Mouse (Mus musculus) frontal cortex, adult 2 months (tissue): ENCODE measurements around the gene Chek1. TPM values are rescaled to one million over a fixed set of nuclear protein-coding genes. Genes with fewer than 3 reads are reported as not detected.

ENCODE experiments used
- DNase-seq, 2 experiments: peaks; one replicate each; pipeline ENCODE4 v3.0.0; 2022; ENCODE audit warnings: low spot score in 1 of 2; ENCODE audit errors: extremely low spot score in 1 of 2
- polyA plus RNA-seq: library from polyadenylated mRNA; depleted of rRNA; stranded (reverse); fragments of >200 nt; gene quantifications from 2 replicates; pipeline ENCODE4 v1.2.3, GENCODE M21; 2012; rRNA removed

Gene Chek1
- 1.4 and 1.7 TPM in 2 replicates for polyA plus RNA-seq

GRCm38 (mm10) chr9:36727034-36727755, at the start of gene Chek1:
Gene Chek1, minus strand, starts transcription at chr9:36727065.
- no peak for DNase-seq

GRCm38 (mm10) chr9:36769048-36769413, 42.2 kb upstream of the Chek1 start:
- no peak for DNase-seq

GRCm38 (mm10) chr9:36768156-36769047, 41.5 kb upstream of the Chek1 start:
- peak; percentile 11 to 28 for DNase-seq

DNA sequence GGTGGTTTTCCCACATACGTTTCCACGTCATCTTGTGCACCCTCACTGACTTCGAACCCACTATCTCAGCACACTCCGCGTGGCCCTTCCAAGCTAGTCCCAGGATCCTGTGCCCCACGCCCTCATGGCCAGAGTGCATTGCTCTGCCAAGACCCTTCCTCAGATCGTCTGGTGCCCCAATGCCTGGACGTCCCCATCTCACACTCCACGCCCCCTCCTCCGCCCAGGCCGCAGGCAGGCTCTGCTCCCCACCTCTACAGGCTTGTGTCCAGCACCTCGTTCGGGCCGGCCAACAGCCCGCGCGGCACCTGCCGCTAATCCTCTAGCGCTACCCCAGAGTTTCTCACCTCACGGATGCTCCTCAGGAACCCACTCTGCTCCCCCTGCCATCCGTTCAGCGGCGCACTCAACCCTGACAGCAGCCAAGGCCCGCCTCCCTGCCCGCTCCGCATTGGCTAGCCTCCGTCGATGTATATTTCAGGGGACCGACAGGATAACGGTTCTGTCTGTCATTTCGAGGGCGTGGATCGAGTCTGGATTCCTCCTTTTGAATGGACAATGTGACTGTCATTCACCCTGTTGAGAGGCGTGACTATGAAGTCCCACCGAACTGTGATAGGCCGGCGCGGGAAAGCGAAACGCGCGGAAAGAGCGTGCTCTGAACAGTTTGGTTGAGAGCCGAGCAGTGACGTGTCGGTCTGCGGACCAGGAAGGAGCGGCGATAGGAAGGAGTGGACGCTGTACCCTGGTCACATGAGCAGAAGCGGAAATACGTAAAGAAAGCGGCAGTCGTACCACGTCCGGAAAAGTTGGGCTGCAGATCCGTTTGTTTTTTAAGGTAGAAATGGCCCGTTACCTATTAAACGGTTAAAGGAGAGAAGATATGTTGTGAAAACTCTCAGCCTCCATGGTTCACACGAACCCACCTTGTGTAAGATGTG, 40.6 kb upstream of the Chek1 start, which contains the start of gene Stt3a:
Stt3a (minus strand) TSS at position 477 of the 941 bp plus-strand sequence.
- peak; percentile 100 for DNase-seq

DNA sequence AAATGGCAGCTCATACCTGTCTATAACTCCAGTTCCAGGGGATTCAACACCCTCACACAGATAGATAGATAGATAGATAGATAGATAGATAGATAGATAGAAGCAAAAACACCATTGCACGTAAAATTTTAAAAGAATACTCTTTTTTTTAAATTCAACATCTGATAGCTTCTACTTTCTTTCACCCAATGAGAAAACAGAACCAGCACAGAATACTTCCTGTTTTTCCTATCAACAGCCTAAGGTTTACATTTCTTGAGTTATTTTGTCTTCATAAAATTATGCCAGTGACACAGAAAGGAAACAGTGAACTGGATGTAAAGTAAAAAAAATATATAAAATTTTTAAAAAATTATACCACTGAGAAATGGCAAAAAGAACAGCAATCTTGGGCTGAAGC, 37.5 kb upstream of the Chek1 start:
- no peak for DNase-seq

- peak; percentile 85 to 95 for DNase-seq
Measured at GRCm38 (mm10) chr9:36726131-36727033, 483 bp downstream of the Chek1 start.

- peak in 1 of 2 experiments; percentile 18 for DNase-seq
Measured at GRCm38 (mm10) chr9:36716624-36717023, 10.2 kb downstream of the Chek1 start.

DNA sequence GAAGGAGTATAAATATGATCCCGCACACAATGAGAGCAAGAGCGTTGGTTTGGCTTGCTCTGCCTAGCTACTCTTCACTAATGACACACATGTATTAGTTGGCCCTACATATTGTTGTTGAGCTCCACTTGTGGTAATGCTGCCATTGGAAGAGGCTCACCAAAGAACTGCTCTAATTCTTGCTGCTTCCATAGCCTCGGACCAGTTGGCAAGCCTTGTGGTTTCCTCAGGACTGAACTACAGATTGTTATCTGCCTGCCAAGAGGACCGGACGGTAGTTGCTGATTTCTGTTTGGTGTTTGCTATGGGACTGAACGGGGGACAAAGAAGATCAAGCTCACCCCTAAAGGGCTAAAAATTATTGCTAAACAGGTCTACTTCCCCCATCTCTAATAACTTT, 19.6 kb downstream of the Chek1 start:
- DNase-seq, result no peak

GRCm38 (mm10) chr9:36705923-36706322, 20.9 kb downstream of the Chek1 start:
- no peak for DNase-seq

GRCm38 (mm10) chr9:36694276-36694675, 32.6 kb downstream of the Chek1 start:
- no peak for DNase-seq

GRCm38 (mm10) chr9:36692920-36693319, 33.9 kb downstream of the Chek1 start, which contains the start of gene Acrv1:
Gene Acrv1, plus strand, starts transcription at chr9:36693220.
- DNase-seq, result no peak

DNA sequence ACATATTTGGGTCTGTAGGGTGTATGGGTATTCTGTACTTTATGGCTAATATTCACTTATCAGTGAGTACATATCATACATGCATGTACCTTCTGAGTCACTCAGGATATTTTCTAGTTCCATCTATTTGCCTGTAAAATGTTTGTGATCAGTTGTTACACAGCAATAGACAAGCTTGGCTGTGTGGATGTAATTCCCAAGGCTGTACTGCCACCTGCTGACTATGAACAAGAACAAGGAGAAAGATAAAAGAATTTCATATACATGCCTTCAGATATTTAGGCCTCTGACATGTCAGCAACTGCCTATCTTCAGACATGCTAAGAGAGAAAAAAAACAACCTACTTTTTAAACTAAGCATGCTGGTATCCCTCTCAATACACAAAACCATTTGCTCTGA, 39.5 kb downstream of the Chek1 start:
- DNase-seq, result peak in 1 of 2 experiments; percentile 58

DNA sequence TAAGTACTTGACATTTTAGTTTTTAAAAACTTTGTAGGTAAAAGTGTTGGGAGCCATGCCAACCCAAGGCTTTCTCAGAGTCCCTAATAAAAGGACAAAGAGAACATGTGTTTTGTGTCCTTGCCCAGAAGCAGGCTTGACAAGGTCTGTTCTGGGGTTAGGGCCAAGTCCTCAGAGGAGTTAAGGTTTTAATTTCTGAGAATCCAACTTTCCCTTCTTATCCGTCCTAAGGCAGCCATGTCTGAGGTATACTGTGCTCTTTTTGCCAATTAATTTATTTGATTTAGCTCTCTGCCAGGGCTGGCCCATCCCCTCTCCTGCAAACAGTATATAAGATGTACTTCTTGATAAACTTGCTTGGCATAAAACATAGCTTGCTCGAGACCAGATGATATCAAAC, 45.4 kb downstream of the Chek1 start:
- no peak for DNase-seq

Other genes with a start within 250 kb of the Chek1 start
- gene Gm5615, start 185.1 kb downstream of the Chek1 start, polyA plus RNA-seq, result not detected in 2 replicates
- not detected in 2 replicates for gene Gm17689, start 144.4 kb downstream of the Chek1 start, polyA plus RNA-seq
- gene A630095E13Rik, start 83.7 kb downstream of the Chek1 start, polyA plus RNA-seq, result 0.04 TPM in 1 of 2 replicates, not detected in the other
- gene Acrv1, start 33.8 kb downstream of the Chek1 start, polyA plus RNA-seq, result not detected in 2 replicates
- gene Stt3a, start 40.6 kb upstream of the Chek1 start, polyA plus RNA-seq, result 38.5 and 45.8 TPM in 2 replicates
- 128 and 130 TPM in 2 replicates for gene Ei24, start 70.3 kb upstream of the Chek1 start, polyA plus RNA-seq
- gene Fez1, start 94.8 kb upstream of the Chek1 start, polyA plus RNA-seq, result 315 and 327 TPM in 2 replicates